Mouse (Mus musculus) cerebellum, adult 11 months (tissue): ENCODE results near the gene Ecsit.

Source experiments
- DNase-seq: peaks from one replicate; pipeline ENCODE4 v3.0.0; 2022

Gene Ecsit

DNA sequence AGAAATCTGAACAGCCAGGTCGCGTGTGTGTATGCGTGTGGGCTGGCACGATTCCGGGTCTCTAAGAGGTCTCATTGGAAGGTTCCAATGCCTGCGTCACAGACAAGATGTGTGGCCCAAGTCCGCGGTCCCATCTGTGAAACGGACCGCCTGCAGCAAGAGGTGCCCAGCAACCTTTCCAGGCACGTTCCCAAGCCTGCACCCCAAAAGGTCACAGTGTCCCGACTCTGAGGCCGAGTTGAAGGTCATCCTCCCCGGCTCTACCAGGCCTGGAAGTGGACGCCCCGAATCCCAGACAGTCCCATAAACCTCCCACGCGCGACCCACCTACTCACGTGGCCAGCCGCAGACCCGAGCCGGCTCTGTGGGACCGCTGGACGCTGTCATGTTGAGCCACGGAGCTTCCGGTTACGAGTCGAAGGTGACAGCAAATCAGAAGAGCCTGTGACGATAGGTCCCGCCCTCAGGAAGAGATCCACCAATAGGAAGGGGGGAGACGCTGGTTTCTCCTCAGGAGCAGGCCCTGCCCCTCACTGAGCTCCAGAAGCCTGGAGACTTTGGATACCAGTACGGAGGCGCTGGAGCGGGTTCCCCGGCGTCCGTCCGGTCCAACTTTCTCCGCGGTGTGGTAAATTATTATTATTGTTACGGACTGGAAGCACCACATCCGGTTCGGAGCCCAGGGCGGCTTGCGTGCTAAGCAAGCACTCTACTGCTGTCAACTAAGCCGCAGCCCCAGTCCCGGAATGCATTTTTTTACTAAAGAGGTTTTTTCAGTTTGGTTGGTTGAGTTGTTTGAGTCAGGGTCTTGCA is at the start of gene Ecsit:
TSS of gene Ecsit (minus strand) at position 417 of the 813 bp plus-strand sequence.
- DNase-seq = peak; percentile 93

DNA sequence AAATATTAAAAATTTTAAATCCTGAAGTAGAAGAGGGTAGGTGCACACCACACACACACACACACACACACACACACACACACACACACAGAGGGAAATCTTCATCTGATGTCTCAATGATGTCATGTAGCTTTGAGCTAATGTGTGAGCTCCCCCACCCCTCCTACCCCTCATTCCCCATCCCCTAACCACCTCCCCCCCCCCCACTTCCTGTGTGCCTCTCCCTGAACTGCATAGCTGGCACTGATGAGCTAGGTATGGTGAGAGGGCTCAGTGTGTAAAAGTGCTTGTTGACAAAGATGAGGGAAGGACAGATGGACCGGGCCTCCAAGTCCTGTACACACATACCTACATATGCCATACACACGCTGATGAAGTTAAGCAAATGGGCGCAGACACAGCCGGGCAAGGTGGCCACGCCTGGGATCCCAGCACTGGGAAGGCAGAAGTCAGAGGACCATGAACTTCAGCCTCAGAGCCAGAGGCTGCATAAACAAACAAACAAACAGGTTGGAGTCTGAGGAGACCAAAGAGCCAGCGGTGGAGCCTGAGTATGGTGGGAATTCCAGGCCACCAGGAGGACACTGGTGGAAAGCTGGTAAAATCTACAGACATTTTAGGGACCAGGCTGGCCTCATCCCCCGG is 49.1 kb upstream of the Ecsit start:
- no peak for DNase-seq

GRCm38 (mm10) chr9:22132220-22132619 is 47.0 kb upstream of the Ecsit start:
- DNase-seq = no peak

- DNase-seq = no peak
Observed at GRCm38 (mm10) chr9:22131226-22131981, 46.2 kb upstream of the Ecsit start.

DNA sequence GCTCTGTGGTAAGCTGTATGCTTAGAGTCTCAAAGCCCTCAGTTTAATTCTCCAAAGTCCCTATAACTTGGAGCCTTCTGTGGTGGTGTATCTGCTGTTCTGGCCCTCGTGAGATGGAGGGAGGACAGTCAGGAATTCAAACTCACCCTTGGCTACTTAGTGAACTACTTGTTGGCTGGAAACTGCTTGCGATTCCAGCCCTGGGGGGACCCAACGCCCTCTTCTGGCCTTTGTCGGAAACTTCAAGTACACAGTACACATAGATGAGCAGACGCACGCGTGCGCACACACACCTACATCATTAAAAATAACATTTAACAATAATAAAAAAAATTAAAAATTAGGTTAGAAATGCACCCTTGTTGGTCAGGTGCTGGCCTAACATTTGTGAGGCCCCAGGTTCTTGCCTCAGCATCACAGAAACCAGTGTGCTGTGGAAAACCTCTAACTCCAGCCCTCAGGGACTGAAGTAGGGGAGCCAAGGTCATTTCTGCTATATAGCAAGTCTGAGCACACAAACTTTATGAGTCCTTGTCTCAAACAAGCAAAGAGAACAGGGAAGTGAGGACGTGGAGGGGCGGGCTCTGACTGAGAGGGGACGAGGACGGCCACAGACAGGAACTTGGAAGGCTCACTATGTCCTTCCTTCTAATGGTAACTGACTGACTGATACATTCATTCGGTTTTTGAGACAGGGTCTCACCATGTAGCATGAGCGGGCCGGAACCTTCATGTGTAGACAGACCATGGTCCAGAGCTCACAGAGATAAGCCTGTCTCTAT is 40.2 kb upstream of the Ecsit start:
- DNase-seq = no peak

DNA sequence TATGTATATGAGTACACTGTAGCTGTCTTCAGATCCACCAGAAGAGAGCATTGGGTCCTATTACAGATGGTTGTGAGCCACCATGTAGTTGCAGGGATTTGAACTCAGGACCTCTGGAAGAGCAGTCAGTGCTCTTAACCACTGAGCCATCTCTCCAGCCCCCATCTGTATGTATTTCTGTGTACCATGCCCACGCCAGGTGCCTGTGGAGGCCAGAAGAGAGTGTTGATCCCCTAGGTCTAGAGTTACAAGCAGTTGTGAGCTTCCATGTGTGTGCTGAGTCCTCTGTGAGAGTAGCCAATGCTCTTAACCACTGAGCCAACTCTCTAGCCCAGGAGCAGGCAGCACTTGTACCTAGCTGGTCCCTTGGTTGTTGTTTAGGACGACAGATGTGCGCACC is 38.9 kb upstream of the Ecsit start:
- no peak for DNase-seq

DNA sequence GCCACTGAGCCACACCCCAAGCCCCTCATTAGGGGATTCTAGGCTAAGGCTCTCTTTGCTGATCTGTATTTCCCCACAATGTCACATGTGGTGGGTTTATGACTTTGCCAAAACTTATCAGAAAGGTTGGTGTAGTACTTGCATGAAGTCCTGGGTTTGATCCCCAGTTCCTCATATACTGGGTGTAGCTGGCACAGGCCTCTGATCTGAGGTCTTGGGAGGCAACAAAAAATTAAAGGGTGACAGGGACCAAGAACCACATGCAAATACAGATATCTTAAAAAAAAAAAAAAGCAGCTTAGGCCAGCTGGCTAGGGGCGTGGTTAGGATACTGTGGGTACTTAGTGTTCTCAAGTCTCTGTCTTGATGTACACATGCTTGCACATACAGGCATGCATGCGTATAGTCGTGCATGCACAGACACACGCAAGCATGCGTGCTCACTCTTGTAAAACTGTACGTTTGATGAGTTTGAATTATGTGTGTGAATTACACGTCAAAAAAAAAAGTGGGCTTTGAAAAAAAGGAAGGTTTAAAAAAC is 37.9 kb upstream of the Ecsit start:
- no peak for DNase-seq

DNA sequence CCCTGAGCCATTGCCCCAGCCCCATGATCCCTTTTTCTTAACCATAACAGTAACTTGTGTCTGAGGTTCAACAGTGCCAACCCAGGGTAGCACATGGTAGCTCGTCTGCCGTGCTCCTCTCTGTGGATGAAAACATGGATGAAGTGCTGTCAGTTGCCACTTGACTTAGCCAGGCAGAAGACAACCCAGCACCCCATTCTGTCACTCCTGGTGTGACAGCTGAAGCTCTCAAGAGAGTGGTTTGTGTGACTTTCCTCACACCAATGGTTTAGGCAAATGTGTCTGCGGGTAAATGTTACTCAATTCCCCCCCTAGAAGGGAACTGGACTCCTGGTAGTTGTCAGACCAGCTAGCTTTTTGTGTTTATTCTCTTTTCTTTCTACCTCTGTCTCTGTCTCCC is 36.8 kb upstream of the Ecsit start:
- no peak for DNase-seq

GRCm38 (mm10) chr9:22121545-22121944 is 36.3 kb upstream of the Ecsit start:
- DNase-seq = no peak

GRCm38 (mm10) chr9:22119543-22119942 is 34.3 kb upstream of the Ecsit start:
- DNase-seq = no peak

- peak; percentile 61 for DNase-seq
Observed at GRCm38 (mm10) chr9:22117754-22118456, 32.7 kb upstream of the Ecsit start.

DNA sequence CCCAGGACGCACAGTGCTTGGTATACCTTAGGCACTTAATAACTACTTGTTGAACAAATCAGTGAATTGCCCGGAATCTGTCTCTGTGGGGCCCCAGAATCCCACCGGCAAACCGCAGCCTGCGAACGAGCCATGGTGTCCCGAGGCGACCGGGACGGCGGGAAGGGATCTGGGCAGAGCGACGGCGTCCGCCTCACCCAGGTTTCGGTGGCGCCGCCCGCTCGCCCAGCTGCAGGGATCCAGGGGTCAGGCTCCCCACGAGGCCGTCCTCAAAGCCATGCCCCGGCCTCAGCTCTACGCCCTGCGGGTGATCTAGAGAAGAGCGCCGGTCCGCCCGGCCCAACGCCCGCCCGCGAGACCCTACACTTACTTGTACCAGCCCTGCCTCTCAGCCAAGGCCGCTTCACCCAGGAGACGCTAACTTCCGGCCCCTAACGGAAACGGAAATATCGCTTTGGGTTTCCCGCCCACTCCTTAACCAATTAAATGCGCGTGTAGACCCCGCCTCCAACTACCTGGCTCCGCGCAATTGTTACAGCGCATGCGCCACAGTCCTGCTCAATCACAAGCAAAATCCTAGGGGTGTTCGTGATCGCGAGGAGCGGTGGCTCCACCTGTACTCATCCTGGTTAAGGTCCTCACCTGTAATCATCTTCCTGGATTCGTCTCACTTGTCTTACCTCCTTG is 31.6 kb upstream of the Ecsit start, which contains the start of gene Elof1:
TSS of gene Elof1 (minus strand) at position 433 of the 687 bp plus-strand sequence.
- peak; percentile 96 for DNase-seq

- peak; percentile 20 for DNase-seq
Observed at GRCm38 (mm10) chr9:22116086-22116485, 30.8 kb upstream of the Ecsit start.

DNA sequence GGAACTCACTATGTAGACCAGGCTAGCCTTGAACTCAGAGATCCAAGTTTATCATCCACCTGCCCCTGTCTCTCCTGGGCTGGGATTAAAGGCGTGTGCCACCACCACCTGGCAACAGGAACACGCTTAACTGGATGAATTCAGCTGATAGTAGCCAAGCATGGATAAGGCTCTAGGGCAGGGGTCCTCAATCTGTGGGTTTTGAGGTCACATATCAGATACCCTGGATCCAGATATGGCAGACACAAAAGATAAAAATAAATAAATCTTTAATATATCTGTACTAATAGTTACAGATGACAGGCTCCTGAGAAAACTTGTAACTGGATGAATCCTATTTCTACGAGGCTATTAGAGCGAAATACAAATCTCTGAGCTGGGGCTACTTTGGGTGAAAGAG is 30.4 kb upstream of the Ecsit start:
- no peak for DNase-seq

DNA sequence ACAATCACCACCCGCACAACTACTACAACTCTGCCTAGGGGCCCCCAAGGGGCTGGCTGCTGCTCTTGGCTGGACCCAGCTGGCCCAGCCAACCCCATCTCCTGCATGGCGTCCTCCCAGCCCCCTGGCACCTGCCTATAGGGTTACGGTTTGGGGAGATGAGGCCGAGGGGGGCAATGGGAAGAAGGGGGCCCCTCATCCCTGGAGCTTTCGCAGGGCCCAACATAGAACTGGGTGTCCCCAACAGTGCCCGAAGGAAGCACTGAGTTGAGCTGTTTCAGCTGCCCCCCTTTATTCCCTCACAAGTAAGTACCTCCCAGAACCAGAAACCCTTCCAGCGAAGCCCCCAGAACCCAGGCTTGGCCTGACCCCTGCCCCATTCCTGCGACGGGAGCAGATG is 23.0 kb upstream of the Ecsit start:
- no peak for DNase-seq

- no peak for DNase-seq
Observed at GRCm38 (mm10) chr9:22099922-22100321, 14.7 kb upstream of the Ecsit start.

DNA sequence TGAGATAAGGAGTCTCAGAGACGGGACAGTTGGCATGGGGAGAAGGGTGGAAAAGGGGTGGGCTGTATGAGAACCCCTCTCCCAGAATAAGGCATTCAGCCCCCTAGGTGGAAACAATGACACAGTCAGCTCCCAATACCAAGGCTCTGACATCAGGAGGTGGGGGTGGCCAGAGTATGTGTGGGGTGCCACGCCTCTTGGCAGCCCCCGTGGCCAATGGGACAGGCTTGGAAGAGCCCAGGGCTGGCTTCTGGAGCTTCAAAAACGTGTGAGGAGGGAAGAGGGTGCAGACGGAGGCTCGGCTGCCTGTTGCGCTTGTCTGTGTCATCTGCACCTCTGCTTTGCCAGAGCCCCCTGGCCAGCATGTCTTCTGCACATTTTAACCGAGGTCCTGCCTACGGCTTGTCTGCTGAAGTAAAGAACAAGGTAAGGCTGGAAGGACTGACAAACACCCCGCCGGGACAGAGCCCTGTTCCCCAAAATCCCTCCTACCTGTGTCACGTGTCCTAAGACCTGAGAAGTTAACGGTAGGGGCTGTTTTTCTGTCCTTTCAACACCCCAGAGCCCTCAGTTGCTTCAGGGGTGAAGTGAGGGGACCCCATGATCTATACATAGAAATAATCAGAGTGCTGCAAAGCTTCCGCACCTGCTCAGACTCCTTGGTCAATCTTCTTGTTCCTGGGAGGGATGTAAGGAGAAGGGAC is 13.9 kb upstream of the Ecsit start, which contains the start of gene Cnn1:
TSS of gene Cnn1 (plus strand) at position 224 of the 704 bp plus-strand sequence.
- DNase-seq = no peak

DNA sequence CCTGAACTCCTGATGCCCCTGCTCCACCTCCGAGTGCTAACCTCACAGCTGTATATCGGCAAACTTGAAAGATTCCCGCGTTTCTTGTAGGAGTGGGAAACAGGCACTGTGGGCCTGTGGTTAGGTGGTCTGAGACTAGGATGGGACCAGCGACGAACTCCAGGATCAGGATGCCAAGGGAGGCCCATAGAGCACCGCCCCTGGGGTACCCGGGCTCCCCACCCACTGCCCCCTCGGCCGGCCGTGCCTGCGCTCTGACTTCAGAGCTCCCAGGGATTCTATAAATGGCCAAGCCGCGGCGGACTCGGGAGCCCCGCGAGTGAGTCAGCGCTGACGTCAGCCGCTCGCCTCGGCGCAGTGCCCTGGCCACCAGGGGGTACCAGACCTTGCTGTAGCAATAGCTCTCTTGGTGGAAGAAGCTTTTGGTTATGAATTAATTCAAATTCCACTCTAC is 10.6 kb upstream of the Ecsit start:
- peak; percentile 77 for DNase-seq

- DNase-seq = no peak
Observed at GRCm38 (mm10) chr9:22092746-22093145, 7.5 kb upstream of the Ecsit start.

DNA sequence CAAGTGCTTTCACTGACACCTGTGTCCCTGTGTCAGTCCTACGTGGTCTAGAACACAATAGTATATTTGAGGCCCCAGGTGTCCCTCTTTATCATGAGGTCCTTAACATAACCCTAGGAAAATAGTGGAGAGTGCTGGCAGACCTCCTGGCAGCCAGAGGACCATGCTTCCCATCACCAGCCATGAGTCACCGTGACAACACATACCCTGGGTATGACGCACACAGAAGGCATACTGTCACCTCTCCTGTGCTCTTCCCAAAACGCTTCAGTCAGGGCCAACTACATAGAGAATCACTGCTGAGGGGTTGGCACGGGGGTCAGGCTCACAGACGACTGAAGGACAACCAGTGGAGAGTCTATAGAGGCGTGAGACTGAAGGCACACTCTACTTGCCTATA is 4.7 kb upstream of the Ecsit start:
- no peak for DNase-seq
